Comparison of ENCODE assay signal across 8 mouse cellular contexts in genomic region chr7:28351676-28352191, GRCm38 (mm10). TPM values are rescaled to one million over a fixed set of nuclear protein-coding genes. Genes with fewer than 3 reads are reported as not detected.
A peak's percentile ranks its signal among the peaks of the same experiment; 100 is the strongest.
DNase-seq lines count a peak whose midpoint lies in the region; ATAC-seq and TF ChIP-seq lines count a peak whose summit lies in the region.
"Had no signal": no experiment of that assay in that cellular context is flagged by ENCODE, and none has a peak within 500 bp of the region (broad histone marks: within the 10 kb centered on the region; RNA-seq: fewer than 3 reads in every experiment).

No protein-coding gene starts in this region.

- H3K9ac ChIP-seq in forebrain, embryonic 15.5 days (replicated peaks) = peak overlapping the region; percentile 97
- peak overlapping the region; percentile 98 for H3K9ac ChIP-seq in liver, embryonic 13.5 days

- no peaks in the 10 kb centered on the region for H3K27me3 ChIP-seq in spleen, adult 2 months (ENCODE audit: control insufficient read depth, insufficient read depth, low read length)
- no peaks in the 10 kb centered on the region for H3K27me3 ChIP-seq in forebrain, embryonic 15.5 days
- no peaks in the 10 kb centered on the region for H3K27me3 ChIP-seq in liver, embryonic 13.5 days

- peaks cover 16% of the 10 kb centered on the region for H3K36me3 ChIP-seq in spleen, adult 2 months (ENCODE audit: control insufficient read depth, insufficient read depth, low read length)
- H3K36me3 ChIP-seq in forebrain, embryonic 15.5 days = peaks cover 34% of the 10 kb centered on the region
- peaks cover 39% of the 10 kb centered on the region for H3K36me3 ChIP-seq in liver, embryonic 13.5 days

- no peak for DNase-seq in spleen, adult 2 months (ENCODE audit: low read depth in 1 of 2, low spot score in 2 of 2)
- no peak for DNase-seq in spleen, postnatal 36 days (ENCODE audit: low spot score in 2 of 2)
- DNase-seq in liver, embryonic 13.5 days = no peak
- no peak for DNase-seq in urinary bladder, adult 2 months (ENCODE audit: low spot score)
- DNase-seq in frontal cortex, postnatal 14 days (ENCODE audit: low spot score in 2 of 2) = no peak
- DNase-seq in gastrocnemius, postnatal 4 days (ENCODE audit: low spot score in 2 of 2) = no peak
- DNase-seq: cerebellum, adult 18-20 months had no signal

- peaks cover 4% of the 10 kb centered on the region; the same call in 1 of the 2 replicates for H3K4me1 ChIP-seq in spleen, adult 2 months (ENCODE audit: control insufficient read depth, insufficient read depth, insufficient read length)
- peaks cover 18% of the 10 kb centered on the region for H3K4me1 ChIP-seq in forebrain, embryonic 15.5 days
- H3K4me1 ChIP-seq in liver, embryonic 13.5 days (replicated peaks) = peaks cover 48% of the 10 kb centered on the region

- TF ChIP-seq CTCF in spleen, adult 2 months (IDR thresholded peaks at IDR 0.05; ENCODE audit: extremely low read depth, insufficient read depth, insufficient read length, insufficient replicate concordance) = no peak

- no peak for TF ChIP-seq POLR2A in spleen, adult 2 months (IDR thresholded peaks at IDR 0.05; ENCODE audit: low read depth, low read length)

- H3K4me2 ChIP-seq in forebrain, embryonic 15.5 days (replicated peaks) = peak overlapping the region; percentile 88
- peak overlapping the region; percentile 90 for H3K4me2 ChIP-seq in liver, embryonic 13.5 days

- no peak for ATAC-seq in forebrain, embryonic 15.5 days (replicated peaks)
- ATAC-seq in liver, embryonic 13.5 days (ENCODE audit: low read depth) = no peak

- H3K9me3 ChIP-seq in forebrain, embryonic 15.5 days = no peaks in the 10 kb centered on the region
- no peaks in the 10 kb centered on the region for H3K9me3 ChIP-seq in liver, embryonic 13.5 days (replicated peaks)

- no peak overlapping the region for H3K27ac ChIP-seq in spleen, adult 2 months (ENCODE audit: insufficient read depth, low read length)
- H3K27ac ChIP-seq in forebrain, embryonic 15.5 days (replicated peaks) = no peak overlapping the region
- peak overlapping the region; percentile 87 for H3K27ac ChIP-seq in liver, embryonic 13.5 days

- H3K4me3 ChIP-seq in spleen, adult 2 months (ENCODE audit: extremely low read depth, insufficient read depth, insufficient read length) = peak overlapping the region; percentile 93; the same call in 1 of the 2 replicates
- H3K4me3 ChIP-seq in forebrain, embryonic 15.5 days = peak overlapping the region; percentile 93
- peak overlapping the region; percentile 90 for H3K4me3 ChIP-seq in liver, embryonic 13.5 days (replicated peaks)

- 8% methylated on average over 4 of the region's 4 CpGs for WGBS in spleen, adult 2 months
- WGBS in forebrain, embryonic 15.5 days = 47% methylated on average over 4 of the region's 4 CpGs
- WGBS in liver, embryonic 13.5 days (ENCODE audit: insufficient replicate concordance) = 10% methylated on average over 4 of the region's 4 CpGs

RNA-seq across cellular contexts. Expression of gene Rps16, which starts 1.3 kb away (rescaled TPM):
- polyA plus RNA-seq in spleen, adult 2 months (2012; rRNA removed) = 1,505 and 1,761 TPM in 2 replicates
- polyA plus RNA-seq in forebrain, embryonic 15.5 days (2015; fragmentation: Nextera tagmentation; extraction: Ambion mirVana) = 514 and 544 TPM in 2 replicates
- polyA plus RNA-seq in liver, embryonic 13.5 days (2015; fragmentation: Nextera tagmentation; extraction: Ambion mirVana) = 937 and 964 TPM in 2 replicates
- 1,939 and 2,023 TPM in 2 replicates for polyA plus RNA-seq in urinary bladder, adult 2 months (2012; rRNA removed)
- total RNA-seq in gastrocnemius, postnatal 4 days (2021) = 1,000 to 10,000 TPM; 1,034 to 1,195 TPM

RNA-seq across cellular contexts. Expression of gene Supt5, which starts 13.2 kb away (rescaled TPM):
- 112 and 120 TPM in 2 replicates for polyA plus RNA-seq in spleen, adult 2 months (2012; rRNA removed)
- polyA plus RNA-seq in forebrain, embryonic 15.5 days (2015; fragmentation: Nextera tagmentation; extraction: Ambion mirVana) = 104 and 107 TPM in 2 replicates
- polyA plus RNA-seq in liver, embryonic 13.5 days (2015; fragmentation: Nextera tagmentation; extraction: Ambion mirVana) = 35.2 and 42.8 TPM in 2 replicates
- polyA plus RNA-seq in urinary bladder, adult 2 months (2012; rRNA removed) = 60.7 and 72.5 TPM in 2 replicates
- total RNA-seq in gastrocnemius, postnatal 4 days (2021) = 10 to 100 TPM; 76.6 to 78.9 TPM

RNA-seq across cellular contexts. Expression of gene Plekhg2, which starts 20.7 kb away (rescaled TPM):
- polyA plus RNA-seq in spleen, adult 2 months (2012; rRNA removed) = 64.0 and 66.4 TPM in 2 replicates
- polyA plus RNA-seq in forebrain, embryonic 15.5 days (2015; fragmentation: Nextera tagmentation; extraction: Ambion mirVana) = 42.8 and 47.8 TPM in 2 replicates
- 4.9 and 5.0 TPM in 2 replicates for polyA plus RNA-seq in liver, embryonic 13.5 days (2015; fragmentation: Nextera tagmentation; extraction: Ambion mirVana)
- 11.7 and 23.9 TPM in 2 replicates for polyA plus RNA-seq in urinary bladder, adult 2 months (2012; rRNA removed)
- 10 to 100 TPM; 41.9 to 42.8 TPM for total RNA-seq in gastrocnemius, postnatal 4 days (2021)

RNA-seq across cellular contexts. Expression of gene Zfp36, which starts 28.3 kb away (rescaled TPM):
- 106 and 138 TPM in 2 replicates for polyA plus RNA-seq in spleen, adult 2 months (2012; rRNA removed)
- polyA plus RNA-seq in forebrain, embryonic 15.5 days (2015; fragmentation: Nextera tagmentation; extraction: Ambion mirVana) = 5.6 and 5.7 TPM in 2 replicates
- polyA plus RNA-seq in liver, embryonic 13.5 days (2015; fragmentation: Nextera tagmentation; extraction: Ambion mirVana) = 4.7 and 6.3 TPM in 2 replicates
- 33.5 and 34.1 TPM in 2 replicates for polyA plus RNA-seq in urinary bladder, adult 2 months (2012; rRNA removed)
- 1 to 10 TPM; 8.5 to 9.9 TPM for total RNA-seq in gastrocnemius, postnatal 4 days (2021)

RNA-seq across cellular contexts. Expression of gene Timm50, which starts 39.9 kb away (rescaled TPM):
- polyA plus RNA-seq in spleen, adult 2 months (2012; rRNA removed) = 37.9 and 45.7 TPM in 2 replicates
- 149 and 158 TPM in 2 replicates for polyA plus RNA-seq in forebrain, embryonic 15.5 days (2015; fragmentation: Nextera tagmentation; extraction: Ambion mirVana)
- polyA plus RNA-seq in liver, embryonic 13.5 days (2015; fragmentation: Nextera tagmentation; extraction: Ambion mirVana) = 114 and 118 TPM in 2 replicates
- polyA plus RNA-seq in urinary bladder, adult 2 months (2012; rRNA removed) = 33.7 and 41.8 TPM in 2 replicates
- total RNA-seq in gastrocnemius, postnatal 4 days (2021) = 10 to 100 TPM; 48.9 to 50.0 TPM
